Mouse (Mus musculus) MEL (cell line): Measurements from ENCODE around the gene Kif5c. TPM values are rescaled to one million over a fixed set of nuclear protein-coding genes. Genes with fewer than 3 reads are reported as not detected.

ENCODE experiments used
- DNase-seq: peaks from one replicate; pipeline ENCODE4 v3.0.0; 2011; ENCODE audit warnings: low read depth, low spot score
- H3K27ac ChIP-seq: 2 replicates; pipeline ENCODE4 v1.5.1; 2012; ENCODE audit warnings: low read depth, mild to moderate bottlenecking, control low read depth, low read length, moderate library complexity; ENCODE audit not compliant: control insufficient read depth
- H3K27me3 ChIP-seq, 2 experiments: fragments of 150-350 bp in 1 of 2; sonication (generic) in 1 of 2; 2 replicates each; pipeline ENCODE4 v1.6.1; 2012; ENCODE audit warnings: low read length in 2 of 2, mild to moderate bottlenecking in 2 of 2, improper control_type of control experiment in 1 of 2, moderate library complexity in 1 of 2; ENCODE audit not compliant: insufficient read depth in 2 of 2, control insufficient read depth in 1 of 2
- H3K36me3 ChIP-seq, 2 experiments: 2 replicates each; pipeline ENCODE4 v1.6.1; 2012 to 2014; ENCODE audit warnings: low read length in 2 of 2, improper control_type of control experiment in 1 of 2, inconsistent platforms in 1 of 2, mild to moderate bottlenecking in 1 of 2; ENCODE audit not compliant: insufficient read depth in 2 of 2, control insufficient read depth in 1 of 2
- H3K4me1 ChIP-seq, 2 experiments: fragments of 150-350 bp in 1 of 2; sonication (generic) in 1 of 2; 2 replicates each; pipeline ENCODE4 v1.6.1; 2012; ENCODE audit warnings: low read length in 2 of 2, improper control_type of control experiment in 1 of 2, mild to moderate bottlenecking in 1 of 2; ENCODE audit not compliant: insufficient read depth in 2 of 2, control insufficient read depth in 1 of 2
- H3K4me3 ChIP-seq, 2 experiments: fragments of 150-350 bp in 1 of 2; sonication (generic) in 1 of 2; 2 replicates each; pipeline ENCODE4 v1.5.1; 2012; ENCODE audit warnings: low read depth in 2 of 2, low read length in 2 of 2, mild to moderate bottlenecking in 2 of 2, moderate library complexity in 2 of 2, control low read depth in 1 of 2, improper control_type of control experiment in 1 of 2; ENCODE audit not compliant: control insufficient read depth in 1 of 2, insufficient read depth in 1 of 2
- H3K79me2 ChIP-seq: 2 replicates; pipeline ENCODE4 v1.6.1; 2012; ENCODE audit warnings: mild to moderate bottlenecking, low read length, moderate library complexity; ENCODE audit not compliant: control insufficient read depth, poor library complexity, insufficient read depth
- H3K9ac ChIP-seq: 2 replicates; pipeline ENCODE4 v1.6.1; 2012; ENCODE audit warnings: low read depth, mild to moderate bottlenecking, control low read depth, low read length, moderate library complexity; ENCODE audit not compliant: control insufficient read depth, poor library complexity, severe bottlenecking
- H3K9me3 ChIP-seq: fragments of 150-350 bp; sonication (generic); replicated peaks from 2 replicates; pipeline ENCODE4 v1.6.1; 2012; ENCODE audit warnings: mild to moderate bottlenecking, low read length, improper control_type of control experiment, moderate library complexity; ENCODE audit not compliant: insufficient read depth
- BHLHE40 ChIP-seq: IDR thresholded peaks from 2 replicates; pipeline ENCODE4 v1.6.1; 2012; ENCODE audit warnings: low read depth, mild to moderate bottlenecking, inconsistent platforms, low read length, improper control_type of control experiment, borderline replicate concordance
- CHD2 ChIP-seq: IDR thresholded peaks from 2 replicates; pipeline ENCODE4 v1.6.1; 2011; ENCODE audit warnings: low read length, improper control_type of control experiment
- E2F4 ChIP-seq: IDR thresholded peaks from 2 replicates; pipeline ENCODE4 v1.6.1; 2011; ENCODE audit warnings: low read depth, low read length, improper control_type of control experiment, borderline replicate concordance
- ELF1 ChIP-seq: IDR thresholded peaks from 2 replicates; pipeline ENCODE4 v1.6.1; 2014; ENCODE audit warnings: low read depth, mild to moderate bottlenecking, inconsistent platforms, low read length, improper control_type of control experiment, moderate library complexity
- EP300 ChIP-seq, 2 experiments: IDR thresholded peaks; 2 replicates each; pipeline ENCODE4 v1.6.1; 2011; ENCODE audit warnings: improper control_type of control experiment in 2 of 2, low read length in 2 of 2, low read depth in 1 of 2, mild to moderate bottlenecking in 1 of 2
- ETS1 ChIP-seq: IDR thresholded peaks from 2 replicates; pipeline ENCODE4 v1.6.1; 2012; ENCODE audit warnings: low read depth, mild to moderate bottlenecking, inconsistent platforms, low read length, improper control_type of control experiment, moderate library complexity
- GABPA ChIP-seq: IDR thresholded peaks from 2 replicates; pipeline ENCODE4 v1.6.1; 2012; ENCODE audit warnings: low read depth, mild to moderate bottlenecking, inconsistent platforms, low read length, improper control_type of control experiment, moderate library complexity
- GATA1 ChIP-seq: IDR thresholded peaks from 2 replicates; pipeline ENCODE4 v1.6.1; 2011; ENCODE audit warnings: low read depth, low read length, improper control_type of control experiment
- HCFC1 ChIP-seq: IDR thresholded peaks from 2 replicates; pipeline ENCODE4 v1.6.1; 2012; ENCODE audit warnings: low read depth, mild to moderate bottlenecking, inconsistent platforms, low read length, improper control_type of control experiment, moderate library complexity
- KAT2A ChIP-seq: conservative IDR thresholded peaks from 2 replicates; pipeline ENCODE4 v1.6.1; 2012; ENCODE audit warnings: low read depth, low read length, improper control_type of control experiment, inconsistent platforms
- MAFK ChIP-seq: IDR thresholded peaks from 2 replicates; pipeline ENCODE4 v1.6.1; 2011; ENCODE audit warnings: low read depth, mild to moderate bottlenecking, low read length, improper control_type of control experiment, borderline replicate concordance
- MAX ChIP-seq: IDR thresholded peaks from 2 replicates; pipeline ENCODE4 v1.6.1; 2011; ENCODE audit warnings: low read length, improper control_type of control experiment
- MAZ ChIP-seq: IDR thresholded peaks from 2 replicates; pipeline ENCODE4 v1.6.1; 2012; ENCODE audit warnings: low read depth, mild to moderate bottlenecking, inconsistent platforms, low read length, improper control_type of control experiment
- MYC ChIP-seq: IDR thresholded peaks from 2 replicates; pipeline ENCODE4 v1.6.1; 2011; ENCODE audit warnings: low read depth, mild to moderate bottlenecking, low read length, improper control_type of control experiment, moderate library complexity
- NELFE ChIP-seq: IDR thresholded peaks from 2 replicates; pipeline ENCODE4 v1.6.1; 2011; ENCODE audit warnings: low read depth, low read length, improper control_type of control experiment
- NRF1 ChIP-seq: IDR thresholded peaks from 2 replicates; pipeline ENCODE4 v1.6.1; 2014; ENCODE audit warnings: low read depth, mild to moderate bottlenecking, inconsistent platforms, low read length, improper control_type of control experiment, moderate library complexity; ENCODE audit not compliant: poor library complexity, insufficient read depth, severe bottlenecking
- POLR2AphosphoS2 ChIP-seq: IDR thresholded peaks from 2 replicates; pipeline ENCODE4 v1.6.1; 2011; ENCODE audit warnings: low read length, improper control_type of control experiment
- RAD21 ChIP-seq: IDR thresholded peaks from 2 replicates; pipeline ENCODE4 v1.6.1; 2011; ENCODE audit warnings: mild to moderate bottlenecking, low read depth, low read length, improper control_type of control experiment
- RCOR1 ChIP-seq: IDR thresholded peaks from 2 replicates; pipeline ENCODE4 v1.6.1; 2012; ENCODE audit warnings: low read depth, mild to moderate bottlenecking, inconsistent platforms, low read length, improper control_type of control experiment
- SIN3A ChIP-seq: IDR thresholded peaks from 2 replicates; pipeline ENCODE4 v1.6.1; 2012; ENCODE audit warnings: low read length, improper control_type of control experiment, inconsistent platforms
- SMC3 ChIP-seq: IDR thresholded peaks from 2 replicates; pipeline ENCODE4 v1.6.1; 2011; ENCODE audit warnings: low read depth, low read length, improper control_type of control experiment
- TBP ChIP-seq: IDR thresholded peaks from 2 replicates; pipeline ENCODE4 v1.8.0; 2011; ENCODE audit warnings: low read depth, low read length, improper control_type of control experiment
- TCF12 ChIP-seq: IDR thresholded peaks from 2 replicates; pipeline ENCODE4 v1.6.1; 2014; ENCODE audit warnings: low read depth, mild to moderate bottlenecking, inconsistent platforms, low read length, improper control_type of control experiment, moderate library complexity
- USF1 ChIP-seq: IDR thresholded peaks from 2 replicates; pipeline ENCODE4 v1.6.1; 2014; ENCODE audit warnings: low read depth, mild to moderate bottlenecking, inconsistent platforms, low read length, improper control_type of control experiment, moderate library complexity
- ZC3H11A ChIP-seq: IDR thresholded peaks from 2 replicates; pipeline ENCODE4 v1.6.1; 2012; ENCODE audit warnings: low read depth, mild to moderate bottlenecking, inconsistent platforms, low read length, improper control_type of control experiment
- ZMIZ1 ChIP-seq: IDR thresholded peaks from 2 replicates; pipeline ENCODE4 v1.6.1; 2012; ENCODE audit warnings: low read depth, mild to moderate bottlenecking, inconsistent platforms, low read length, improper control_type of control experiment, moderate library complexity
- ZNF384 ChIP-seq: IDR thresholded peaks from 2 replicates; pipeline ENCODE4 v1.6.1; 2012; ENCODE audit warnings: low read depth, mild to moderate bottlenecking, inconsistent platforms, low read length, improper control_type of control experiment
- polyA plus RNA-seq, 2 experiments: library from polyadenylated mRNA; stranded (reverse) in 1 of 2; unstranded in 1 of 2; fragments of >175 nt in 1 of 2; fragments of >200 nt in 1 of 2; gene quantifications; 2 replicates each; pipeline versions ENCODE4 v1.2.1 to v1.2.4; 2012; ENCODE audit warnings: low replicate concordance in 2 of 2, low read depth in 1 of 2; ENCODE audit not compliant: insufficient read length in 2 of 2, insufficient read depth in 1 of 2, missing spikeins in 1 of 2
- total RNA-seq: library from RNA; depleted of rRNA; stranded (reverse); fragments of 300-350 nt; gene quantifications from 2 replicates; pipeline ENCODE4 v1.2.3, GENCODE M21; 2012

Gene Kif5c
- total and polyA plus RNA-seq, 3 experiments: 0.26 to 0.39 TPM; not detected in 1

- peak; percentile 35; the same call in 1 of the 2 replicates for TF ChIP-seq RCOR1
Measured at GRCm38 (mm10) chr2:49730183-49730582, 111.1 kb downstream of the Kif5c start (continued).

- peak overlapping the region; percentile 55 for H3K9ac ChIP-seq
- peak overlapping the region; percentile 65 to 90 for H3K4me3 ChIP-seq
- no peaks in the 10 kb centered on the region for H3K9me3 ChIP-seq
- H3K4me1 ChIP-seq: peaks cover 4 to 14% of the 10 kb centered on the region in 2 experiments; a peak in 3 of 4 replicates
- DNase-seq: peak; percentile 38
- TF ChIP-seq TCF12 (no peak), ZMIZ1 (0 out of 2 replicates have a peak, but pooled peaks have one; percentile 3), SIN3A (peak; percentile 9; the same call in 1 of the 2 replicates), ETS1 (0 out of 2 replicates have a peak, but pooled peaks have one; percentile 5)
- H3K79me2 ChIP-seq: no peaks in the 10 kb centered on the region
- peak overlapping the region; percentile 63 for H3K27ac ChIP-seq
- H3K27me3 ChIP-seq: no peaks in the 10 kb centered on the region
- H3K36me3 ChIP-seq: peaks cover 0 to 11% of the 10 kb centered on the region in 2 experiments; a peak in 2 of 4 replicates
Measured at GRCm38 (mm10) chr2:49732745-49733655, 113.9 kb downstream of the Kif5c start.

- Histone ChIP-seq H3K9ac (peak overlapping the region; percentile 55), H3K27me3 (no peaks in the 10 kb centered on the region), H3K4me1 (peaks cover 4 to 14% of the 10 kb centered on the region in 2 experiments; a peak in 3 of 4 replicates), H3K4me3 (peak overlapping the region; percentile 65 to 90), H3K9me3 (no peaks in the 10 kb centered on the region), H3K79me2 (no peaks in the 10 kb centered on the region), H3K27ac (peak overlapping the region; percentile 63), H3K36me3 (peaks cover 0 to 11% of the 10 kb centered on the region in 2 experiments; a peak in 2 of 4 replicates)
- DNase-seq: peak; percentile 87
- TF ChIP-seq ZC3H11A (peak; percentile 72), EP300 (IDR thresholded peaks at IDR 0.05; ENCODE audit: low read depth in 1 of 2, low read length in 2 of 2) (peak in 1 of 2 experiments; percentile 36; a peak in 1 of 4 replicates), HCFC1 (no peak; the same call in 1 of the 2 replicates), MYC (peak; percentile 89), SMC3 (peak; percentile 65), GABPA (no peak), RAD21 (peak; percentile 82), NRF1 (no peak), SIN3A (peak; percentile 72; the same call in 1 of the 2 replicates), MAX (peak; percentile 90), KAT2A (no peak), CHD2 (no peak), POLR2AphosphoS2 (no peak), TBP (no peak), USF1 (peak; percentile 28; the same call in 1 of the 2 replicates), ETS1 (peak; percentile 62), NELFE (no peak), MAFK (0 out of 2 replicates have a peak, but pooled peaks have one; percentile 23), ZNF384 (no peak), RCOR1 (no peak), TCF12 (no peak), GATA1 (peak; percentile 11; the same call in 1 of the 2 replicates), ELF1 (no peak), MAZ (no peak; the same call in 1 of the 2 replicates), E2F4 (no peak), BHLHE40 (no peak)
Measured at GRCm38 (mm10) chr2:49733656-49734008, 114.5 kb downstream of the Kif5c start.
